In genomic region chr9:65122545-65122944, GRCm38 (mm10) we compare ENCODE assay signal across 8 mouse cellular contexts. TPM values are rescaled to one million over a fixed set of nuclear protein-coding genes. Genes with fewer than 3 reads are reported as not detected.
DNase-seq lines count a peak whose midpoint lies in the region; ATAC-seq lines count a peak whose summit lies in the region.

No protein-coding gene starts in this region.

- no peaks in the 10 kb centered on the region for H3K9me3 ChIP-seq in neural tube, embryonic 11.5 days (ENCODE audit: control insufficient read depth, low read length)

- peak; percentile 51 to 54 for DNase-seq in cerebellum, postnatal 10 days
- DNase-seq in cerebellum, adult 11 months, result no peak
- DNase-seq in neural tube, embryonic 11.5 days (ENCODE audit: low spot score), result no peak
- no peak for DNase-seq in neural tube, embryonic 10.5 days (ENCODE audit: extremely low spot score, low spot score)
- peak; percentile 65 to 78 for DNase-seq in layer of hippocampus, postnatal 36 days
- DNase-seq in right cerebral cortex, postnatal 4 days, result peak; percentile 57
- no peak for DNase-seq in adrenal gland, adult 2 months
- DNase-seq in cerebellum, adult 8-10 months, result no peak

- no peaks in the 10 kb centered on the region for H3K36me3 ChIP-seq in neural tube, embryonic 11.5 days (ENCODE audit: control insufficient read depth, insufficient read depth, low read length)

- 0 out of 2 replicates have a peak overlapping the region, but pooled peaks have one; percentile 14 for H3K4me2 ChIP-seq in neural tube, embryonic 11.5 days (ENCODE audit: low read depth)

- no peak for ATAC-seq in neural tube, embryonic 11.5 days (ENCODE audit: insufficient read depth, low FRiP score, low TSS enrichment)

- 13% methylated on average over 18 of the region's 18 CpGs for WGBS in neural tube, embryonic 11.5 days

- H3K4me1 ChIP-seq in neural tube, embryonic 11.5 days (ENCODE audit: control insufficient read depth, insufficient read depth, low read length), result peaks cover 4% of the 10 kb centered on the region; the same call in 1 of the 2 replicates

- H3K9ac ChIP-seq in neural tube, embryonic 11.5 days (ENCODE audit: low read length), result no peak overlapping the region

- no peak overlapping the region for H3K27ac ChIP-seq in neural tube, embryonic 11.5 days (ENCODE audit: low read depth, low read length)

- 0 out of 2 replicates have a peak, but pooled peaks cover 6% of the 10 kb centered on the region for H3K27me3 ChIP-seq in neural tube, embryonic 11.5 days (ENCODE audit: control insufficient read depth, insufficient read depth, low read length)

- no peak overlapping the region for H3K4me3 ChIP-seq in neural tube, embryonic 11.5 days (ENCODE audit: low read depth, low read length)

RNA-seq across cellular contexts. Expression of gene Igdcc3, which starts 18.4 kb away (rescaled TPM):
- polyA plus RNA-seq in neural tube, embryonic 11.5 days (2014; fragmentation: Nextera tagmentation; extraction: Ambion mirVana), result 60.7 and 71.9 TPM in 2 replicates
- total RNA-seq in layer of hippocampus, postnatal 36 days (2021), result 1 to 10 TPM; 3.1 to 4.4 TPM
- 1 to 10 TPM; 1.1 to 1.4 TPM for total RNA-seq in adrenal gland, adult 2 months (2021)
- 2.6 and 4.8 TPM in 2 replicates for polyA plus RNA-seq in adrenal gland, adult 2 months (2012; rRNA removed)

RNA-seq across cellular contexts. Expression of gene Igdcc4, which starts 21.3 kb away (rescaled TPM):
- polyA plus RNA-seq in neural tube, embryonic 11.5 days (2014; fragmentation: Nextera tagmentation; extraction: Ambion mirVana), result 12.3 and 14.1 TPM in 2 replicates
- total RNA-seq in layer of hippocampus, postnatal 36 days (2021), result 10 to 100 TPM; 33.2 to 36.4 TPM
- total RNA-seq in adrenal gland, adult 2 months (2021), result 10 to 100 TPM; 22.5 to 33.7 TPM
- 37.5 and 38.9 TPM in 2 replicates for polyA plus RNA-seq in adrenal gland, adult 2 months (2012; rRNA removed)

Comparison
In these comparisons a context has a peak if more than half of its experiments do, and no peak if none do; other contexts are left out.
1. DNase-seq: peak in cerebellum, postnatal 10 days (2 of 2), layer of hippocampus, postnatal 36 days (2 of 2) and right cerebral cortex, postnatal 4 days (single experiment); none in cerebellum, adult 11 months (single experiment), neural tube, embryonic 11.5 days (single experiment), neural tube, embryonic 10.5 days (single experiment), adrenal gland, adult 2 months (single experiment) and cerebellum, adult 8-10 months (single experiment).